ENCODE assay signal across 19 mouse cellular contexts in genomic region chr15:87656496-87657155, GRCm38 (mm10).
DNase-seq lines count a peak whose midpoint lies in the region; ATAC-seq and TF ChIP-seq lines count a peak whose summit lies in the region.
"Had no signal": no experiment of that assay in that cellular context is flagged by ENCODE, and none has a peak within 500 bp of the region (broad histone marks: within the 10 kb centered on the region; RNA-seq: fewer than 3 reads in every experiment).

No protein-coding gene starts in this region.

- no peak overlapping the region; the same call in 1 of the 2 replicates for H3K4me2 ChIP-seq in kidney, embryonic 14.5 days (replicated peaks; ENCODE audit: low read depth, low read length)
- no peak overlapping the region for H3K4me2 ChIP-seq in limb, embryonic 14.5 days (replicated peaks; ENCODE audit: low read depth, low read length, severe bottlenecking)
- no peak overlapping the region for H3K4me2 ChIP-seq in liver, postnatal 0 days (ENCODE audit: low read depth, low read length)
- H3K4me2 ChIP-seq: embryonic facial prominence, embryonic 15.5 days; midbrain, embryonic 12.5 days; stomach, embryonic 15.5 days had no signal

- peak; percentile 5 for DNase-seq in kidney, adult 18-20 months
- no peak for DNase-seq in kidney, postnatal 25 days
- peak; percentile 11 for DNase-seq in embryo, embryonic 11.5 days (ENCODE audit: low read depth, low spot score)
- DNase-seq in limb, embryonic 14.5 days (ENCODE audit: low spot score): peak; percentile 46
- no peak for DNase-seq in ovary, adult 18-20 months (ENCODE audit: low spot score)
- no peak for DNase-seq in liver, postnatal 0 days
- DNase-seq: adrenal gland, adult 2 months; cerebellum, postnatal 14 days; heart, adult 2 months; heart, postnatal 14 days; layer of hippocampus, adult 9-11 months; lung, adult 2 months; thymus, postnatal 25 days had no signal

- TF ChIP-seq CTCF in liver, postnatal 0 days (IDR thresholded peaks at IDR 0.05; ENCODE audit: low read depth): no peak

- TF ChIP-seq POLR2A in limb, embryonic 14.5 days (IDR thresholded peaks at IDR 0.05; ENCODE audit: borderline replicate concordance, extremely low read depth, insufficient read depth, insufficient read length): no peak

- no peak for TF ChIP-seq EP300 in liver, postnatal 0 days (IDR thresholded peaks at IDR 0.05; ENCODE audit: low read depth)

- no peak overlapping the region for H3K4me3 ChIP-seq in kidney, embryonic 14.5 days (ENCODE audit: low read length)
- no peak overlapping the region for H3K4me3 ChIP-seq in limb, embryonic 14.5 days (replicated peaks; ENCODE audit: low read length)
- H3K4me3 ChIP-seq in liver, postnatal 0 days (ENCODE audit: low read depth, low read length): no peak overlapping the region
- H3K4me3 ChIP-seq: embryonic facial prominence, embryonic 15.5 days; heart, adult 2 months; midbrain, embryonic 12.5 days; stomach, embryonic 15.5 days had no signal

- H3K9me3 ChIP-seq in kidney, embryonic 14.5 days (ENCODE audit: control insufficient read depth, low read length): no peaks in the 10 kb centered on the region
- H3K9me3 ChIP-seq in limb, embryonic 14.5 days (ENCODE audit: control insufficient read depth, low read length): no peaks in the 10 kb centered on the region
- no peaks in the 10 kb centered on the region for H3K9me3 ChIP-seq in liver, postnatal 0 days (ENCODE audit: low read length)
- H3K9me3 ChIP-seq: embryonic facial prominence, embryonic 15.5 days; midbrain, embryonic 12.5 days; stomach, embryonic 15.5 days had no signal

- H3K9ac ChIP-seq in kidney, embryonic 14.5 days (ENCODE audit: low read depth, low read length): no peak overlapping the region
- no peak overlapping the region for H3K9ac ChIP-seq in limb, embryonic 14.5 days (ENCODE audit: low read depth, low read length, severe bottlenecking)
- H3K9ac ChIP-seq in liver, postnatal 0 days (replicated peaks): no peak overlapping the region
- H3K9ac ChIP-seq: embryonic facial prominence, embryonic 15.5 days; midbrain, embryonic 12.5 days; stomach, embryonic 15.5 days had no signal

- WGBS in kidney, embryonic 14.5 days: 16% methylated on average over 20 of the region's 20 CpGs
- 12% methylated on average over 20 of the region's 20 CpGs for WGBS in limb, embryonic 14.5 days
- WGBS in liver, postnatal 0 days (ENCODE audit: insufficient replicate concordance): 63% methylated on average over 20 of the region's 20 CpGs

- 0 out of 2 replicates have a peak, but pooled peaks cover 3% of the 10 kb centered on the region for H3K4me1 ChIP-seq in kidney, embryonic 14.5 days (ENCODE audit: control insufficient read depth, insufficient read depth, low read length)
- peaks cover 8% of the 10 kb centered on the region; the same call in 1 of the 2 replicates for H3K4me1 ChIP-seq in limb, embryonic 14.5 days (ENCODE audit: control insufficient read depth, insufficient read depth, low read length)
- H3K4me1 ChIP-seq in liver, postnatal 0 days (ENCODE audit: insufficient read depth): no peaks in the 10 kb centered on the region
- H3K4me1 ChIP-seq: embryonic facial prominence, embryonic 15.5 days; midbrain, embryonic 12.5 days; stomach, embryonic 15.5 days had no signal

- ATAC-seq in kidney, embryonic 14.5 days (ENCODE audit: low FRiP score, low TSS enrichment): 0 out of 2 replicates have a peak, but pooled peaks have one; percentile 32
- ATAC-seq in limb, embryonic 14.5 days (ENCODE audit: low FRiP score, low read depth): no peak
- ATAC-seq in liver, postnatal 0 days: no peak
- ATAC-seq: inflammation-experienced regulatory T-cells, adult 6 months; Patski had no signal

- no peaks in the 10 kb centered on the region for H3K27me3 ChIP-seq in kidney, embryonic 14.5 days (ENCODE audit: control insufficient read depth, insufficient read depth, low read length)
- no peaks in the 10 kb centered on the region for H3K27me3 ChIP-seq in limb, embryonic 14.5 days (ENCODE audit: control insufficient read depth, insufficient read depth, low read length)
- H3K27me3 ChIP-seq in liver, postnatal 0 days (ENCODE audit: insufficient read depth, low read length): no peaks in the 10 kb centered on the region
- H3K27me3 ChIP-seq: embryonic facial prominence, embryonic 15.5 days; midbrain, embryonic 12.5 days; Patski; stomach, embryonic 15.5 days had no signal

- H3K36me3 ChIP-seq in kidney, embryonic 14.5 days (ENCODE audit: control insufficient read depth, insufficient read depth, low read length): no peaks in the 10 kb centered on the region
- H3K36me3 ChIP-seq in limb, embryonic 14.5 days (ENCODE audit: control insufficient read depth, insufficient read depth, low read length): no peaks in the 10 kb centered on the region
- no peaks in the 10 kb centered on the region for H3K36me3 ChIP-seq in liver, postnatal 0 days (replicated peaks; ENCODE audit: insufficient read depth, low read length)
- H3K36me3 ChIP-seq: embryonic facial prominence, embryonic 15.5 days; midbrain, embryonic 12.5 days; stomach, embryonic 15.5 days had no signal

- H3K27ac ChIP-seq in kidney, embryonic 14.5 days (ENCODE audit: low read depth, low read length): no peak overlapping the region
- H3K27ac ChIP-seq in limb, embryonic 14.5 days (replicated peaks; ENCODE audit: low read depth, low read length): no peak overlapping the region
- no peak overlapping the region for H3K27ac ChIP-seq in liver, postnatal 0 days (ENCODE audit: low read depth)
- H3K27ac ChIP-seq: embryonic facial prominence, embryonic 15.5 days; heart, adult 2 months; midbrain, embryonic 12.5 days; stomach, embryonic 15.5 days had no signal

Comparison
In these comparisons a context has a peak if more than half of its experiments do, and no peak if none do; other contexts are left out.
1. DNase-seq: peak in kidney, adult 18-20 months (single experiment), embryo, embryonic 11.5 days (single experiment) and limb, embryonic 14.5 days (single experiment); none in kidney, postnatal 25 days (0 of 2), ovary, adult 18-20 months (single experiment) and liver, postnatal 0 days (single experiment).